Mouse (Mus musculus) heart, embryonic 11.5 days (tissue): ENCODE results near the gene Cpa1. TPM values are rescaled to one million over a fixed set of nuclear protein-coding genes. Genes with fewer than 3 reads are reported as not detected.
A peak's percentile ranks its signal among the peaks of the same experiment; 100 is the strongest.

Experiments
- ATAC-seq: fragments of 200-750 bp; cut with Nextera tagmentation; replicated peaks from 2 replicates; pipeline ENCODE4 v1.8.0; 2017; ENCODE audit warnings: moderate library complexity; ENCODE audit not compliant: insufficient number of reproducible peaks, low FRiP score, low TSS enrichment
- H3K27ac ChIP-seq: fragments of 300-500 bp; sonication (generic); 2 replicates; pipeline ENCODE4 v1.5.1; 2014; ENCODE audit warnings: mild to moderate bottlenecking, low read depth, low read length
- H3K27me3 ChIP-seq: fragments of 300-500 bp; sonication (generic); 2 replicates; pipeline ENCODE4 v1.6.1; 2014; ENCODE audit warnings: mild to moderate bottlenecking, low read length, mixed read lengths; ENCODE audit not compliant: control insufficient read depth, insufficient read depth
- H3K36me3 ChIP-seq: fragments of 300-500 bp; sonication (generic); 2 replicates; pipeline ENCODE4 v1.6.1; 2014; ENCODE audit warnings: mild to moderate bottlenecking, low read length, moderate library complexity, mixed read lengths; ENCODE audit not compliant: control insufficient read depth, insufficient read depth
- H3K4me1 ChIP-seq: fragments of 300-500 bp; sonication (generic); 2 replicates; pipeline ENCODE4 v1.6.1; 2014; ENCODE audit warnings: low read length; ENCODE audit not compliant: control insufficient read depth, insufficient read depth
- H3K4me2 ChIP-seq: fragments of 300-500 bp; sonication (generic); 2 replicates; pipeline ENCODE4 v1.6.1; 2014; ENCODE audit warnings: mild to moderate bottlenecking, moderate library complexity
- H3K4me3 ChIP-seq: fragments of 300-500 bp; sonication (generic); 2 replicates; pipeline ENCODE4 v1.5.1; 2014; ENCODE audit warnings: low read depth, low read length
- H3K9ac ChIP-seq: fragments of 300-500 bp; sonication (generic); 2 replicates; pipeline ENCODE4 v1.6.1; 2014; ENCODE audit warnings: mild to moderate bottlenecking, low read depth, low read length, moderate library complexity
- H3K9me3 ChIP-seq: fragments of 300-500 bp; sonication (generic); replicated peaks from 2 replicates; pipeline ENCODE4 v1.6.1; 2016; ENCODE audit warnings: low read length; ENCODE audit not compliant: control insufficient read depth
- WGBS: fragments of 180-500 bp; shearing (Covaris S2); extraction: QIAGEN DNeasy Blood & Tissue Kit; methylation state at CpG from one replicate; pipeline ENCODE4 v1.1.7; 2014; ENCODE audit not compliant: insufficient replicate concordance; 5-methylcytosine and 5-hydroxymethylcytosine counted together
- polyA plus RNA-seq: library from polyadenylated mRNA; unstranded; fragments of >200 nt; fragmentation: Nextera tagmentation; extraction: Ambion mirVana; gene quantifications from 2 replicates; pipeline ENCODE4 v1.2.1, GENCODE M21; 2014

Gene Cpa1
- polyA plus RNA-seq, 1 experiment from 2014 or later = 2.5 TPM

GRCm38 (mm10) chr6:30679567-30679966 is 40.5 kb downstream of the Cpa1 start:
- no peak for ATAC-seq
- Histone ChIP-seq H3K4me3 (no peak overlapping the region), H3K27ac (no peak overlapping the region), H3K9me3 (no peaks in the 10 kb centered on the region), H3K4me2 (no peak overlapping the region), H3K9ac (no peak overlapping the region), H3K36me3 (no peaks in the 10 kb centered on the region), H3K27me3 (no peaks in the 10 kb centered on the region), H3K4me1 (peaks cover 28% of the 10 kb centered on the region)
- 40% methylated on average over 5 of the region's 5 CpGs for WGBS

- Histone ChIP-seq H3K4me2 (no peak overlapping the region), H3K9me3 (no peaks in the 10 kb centered on the region), H3K27ac (no peak overlapping the region), H3K9ac (no peak overlapping the region), H3K36me3 (no peaks in the 10 kb centered on the region), H3K4me3 (no peak overlapping the region), H3K4me1 (peaks cover 21% of the 10 kb centered on the region), H3K27me3 (no peaks in the 10 kb centered on the region)
- 68% methylated on average over 7 of the region's 7 CpGs for WGBS
- ATAC-seq = no peak
Observed at GRCm38 (mm10) chr6:30680442-30680841, 41.4 kb downstream of the Cpa1 start.

GRCm38 (mm10) chr6:30681935-30682900 is 43.2 kb downstream of the Cpa1 start:
- H3K36me3 ChIP-seq = no peaks in the 10 kb centered on the region
- H3K27ac ChIP-seq = peak overlapping the region; percentile 62
- peaks cover 16% of the 10 kb centered on the region for H3K4me1 ChIP-seq
- H3K4me2 ChIP-seq = no peak overlapping the region
- no peak; the same call in 1 of the 2 replicates for ATAC-seq
- no peaks in the 10 kb centered on the region for H3K9me3 ChIP-seq
- H3K9ac ChIP-seq = no peak overlapping the region
- WGBS = 55% methylated on average over 13 of the region's 13 CpGs
- H3K4me3 ChIP-seq = no peak overlapping the region
- H3K27me3 ChIP-seq = no peaks in the 10 kb centered on the region

- no peak overlapping the region for H3K4me2 ChIP-seq
- H3K36me3 ChIP-seq = no peaks in the 10 kb centered on the region
- 90% methylated on average over 1 of the region's 1 CpGs for WGBS
- no peaks in the 10 kb centered on the region for H3K9me3 ChIP-seq
- H3K9ac ChIP-seq = no peak overlapping the region
- no peak overlapping the region for H3K27ac ChIP-seq
- no peak for ATAC-seq
- no peak overlapping the region for H3K4me3 ChIP-seq
- H3K4me1 ChIP-seq = peaks cover 13% of the 10 kb centered on the region
- H3K27me3 ChIP-seq = no peaks in the 10 kb centered on the region
Observed at GRCm38 (mm10) chr6:30684570-30684969, 45.6 kb downstream of the Cpa1 start.

- Histone ChIP-seq H3K36me3 (no peaks in the 10 kb centered on the region), H3K9me3 (no peaks in the 10 kb centered on the region), H3K4me3 (no peak overlapping the region), H3K4me1 (peaks cover 11% of the 10 kb centered on the region), H3K27me3 (no peaks in the 10 kb centered on the region), H3K4me2 (no peak overlapping the region), H3K27ac (no peak overlapping the region), H3K9ac (no peak overlapping the region)
- WGBS = 78% methylated on average over 7 of the region's 7 CpGs
- no peak for ATAC-seq
Observed at GRCm38 (mm10) chr6:30687198-30687597, 48.2 kb downstream of the Cpa1 start.

GRCm38 (mm10) chr6:30692826-30693225 is 53.8 kb downstream of the Cpa1 start:
- Histone ChIP-seq H3K27ac (peak overlapping the region; percentile 98), H3K27me3 (no peaks in the 10 kb centered on the region), H3K4me3 (peak overlapping the region; percentile 57), H3K4me1 (peaks cover 8% of the 10 kb centered on the region), H3K4me2 (peak overlapping the region; percentile 74), H3K9ac (peak overlapping the region; percentile 77), H3K36me3 (no peaks in the 10 kb centered on the region), H3K9me3 (no peaks in the 10 kb centered on the region)
- no peak for ATAC-seq
- 75% methylated on average over 5 of the region's 5 CpGs for WGBS

- peaks cover 10% of the 10 kb centered on the region for H3K4me1 ChIP-seq
- under 1% methylated on average over 52 of the region's 52 CpGs for WGBS
Observed at GRCm38 (mm10) chr6:30693350-30693991, 54.5 kb downstream of the Cpa1 start, which contains the start of gene Cep41. Cep41 (minus strand) TSS chr6:30693749.

GRCm38 (mm10) chr6:30694209-30694608 is 55.2 kb downstream of the Cpa1 start:
- Histone ChIP-seq H3K27ac (0 out of 2 replicates have a peak overlapping the region, but pooled peaks have one; percentile 98), H3K9ac (peak overlapping the region; percentile 77)

More at GRCm38 (mm10) chr6:30693350-30693991, 54.5 kb downstream of the Cpa1 start, which contains the start of gene Cep41:
- Histone ChIP-seq H3K9ac (peak within 1 kb of the TSS; percentile 77), H3K4me3 (peak within 1 kb of the TSS; percentile 57), H3K36me3 (no peaks in the 10 kb centered on the region), H3K27me3 (no peaks in the 10 kb centered on the region), H3K9me3 (no peaks in the 10 kb centered on the region), H3K27ac (peak within 1 kb of the TSS; percentile 98), H3K4me2 (peak within 1 kb of the TSS; percentile 74)
- ATAC-seq = peak; percentile 93

More at GRCm38 (mm10) chr6:30694209-30694608, 55.2 kb downstream of the Cpa1 start:
- no peaks in the 10 kb centered on the region for H3K27me3 ChIP-seq
- H3K36me3 ChIP-seq = no peaks in the 10 kb centered on the region
- 50% methylated on average over 6 of the region's 6 CpGs for whole genome bisulfite sequencing
- H3K4me3 ChIP-seq = peak overlapping the region; percentile 57
- no peaks in the 10 kb centered on the region for H3K9me3 ChIP-seq
- peaks cover 10% of the 10 kb centered on the region for H3K4me1 ChIP-seq
- ATAC-seq = no peak
- peak overlapping the region; percentile 74 for H3K4me2 ChIP-seq
